Mouse (Mus musculus) liver, postnatal 0 days (tissue): ENCODE data around the gene Llph. TPM values are rescaled to one million over a fixed set of nuclear protein-coding genes. Genes with fewer than 3 reads are reported as not detected.

Experiments used
- ATAC-seq: fragments of 200-750 bp; cut with Nextera tagmentation; 2 replicates; pipeline ENCODE4 v1.8.0; 2017; ENCODE audit warnings: mild to moderate bottlenecking, moderate library complexity
- DNase-seq: peaks from one replicate; pipeline ENCODE4 v3.0.0-alpha.2; 2016
- H3K27ac ChIP-seq: fragments of 300-500 bp; sonication (generic); 2 replicates; pipeline ENCODE4 v1.5.1; 2014; ENCODE audit warnings: antibody characterized with exemption, moderate library complexity, mild to moderate bottlenecking, low read depth
- H3K27me3 ChIP-seq: fragments of 300-500 bp; sonication (generic); 2 replicates; pipeline ENCODE4 v1.6.1; 2014; ENCODE audit warnings: low read length, control low read depth, mixed read lengths; ENCODE audit not compliant: insufficient read depth
- H3K36me3 ChIP-seq: fragments of 300-500 bp; sonication (generic); replicated peaks from 2 replicates; pipeline ENCODE4 v1.6.1; 2014; ENCODE audit warnings: mild to moderate bottlenecking, control low read depth, low read length, moderate library complexity, mixed read lengths; ENCODE audit not compliant: insufficient read depth
- H3K4me1 ChIP-seq: fragments of 300-500 bp; sonication (generic); 2 replicates; pipeline ENCODE4 v1.6.1; 2014; ENCODE audit warnings: antibody characterized with exemption, mild to moderate bottlenecking, control low read depth; ENCODE audit not compliant: insufficient read depth
- H3K4me2 ChIP-seq: fragments of 300-500 bp; sonication (generic); 2 replicates; pipeline ENCODE4 v1.6.1; 2014; ENCODE audit warnings: low read depth, mild to moderate bottlenecking, low read length, moderate library complexity, mixed read lengths
- H3K4me3 ChIP-seq: fragments of 300-500 bp; sonication (generic); 2 replicates; pipeline ENCODE4 v1.5.1; 2014; ENCODE audit warnings: low read depth, low read length
- H3K9ac ChIP-seq: fragments of 300-500 bp; sonication (generic); replicated peaks from 2 replicates; pipeline ENCODE4 v1.6.1; 2014; ENCODE audit warnings: mild to moderate bottlenecking, moderate library complexity
- H3K9me3 ChIP-seq: fragments of 300-500 bp; sonication (generic); 2 replicates; pipeline ENCODE4 v1.6.1; 2016; ENCODE audit warnings: mild to moderate bottlenecking, control low read depth, low read length, mixed read lengths
- CTCF ChIP-seq: sonication (generic); IDR thresholded peaks from 2 replicates; pipeline ENCODE4 v1.5.1; 2016; ENCODE audit warnings: antibody characterized with exemption, low read depth
- EP300 ChIP-seq: IDR thresholded peaks from 2 replicates; pipeline ENCODE4 v1.6.1; 2016; ENCODE audit warnings: antibody characterized with exemption, low read depth, mild to moderate bottlenecking
- WGBS: fragments of 180-500 bp; shearing (Covaris S2); extraction: QIAGEN DNeasy Blood & Tissue Kit; methylation state at CpG from one replicate; pipeline ENCODE4 v1.1.7; 2014; ENCODE audit not compliant: insufficient replicate concordance; 5-methylcytosine and 5-hydroxymethylcytosine counted together
- polyA plus RNA-seq: library from polyadenylated mRNA; unstranded; fragments of >200 nt; fragmentation: Nextera tagmentation; extraction: Ambion mirVana; gene quantifications from 2 replicates; pipeline ENCODE4 v1.2.1, GENCODE M21; 2015

Llph gene
- polyA plus RNA-seq, 1 experiment from 2014 or later = 33.9 TPM

GRCm38 (mm10) chr10:120246994-120247750 lies 20.3 kb downstream of the Llph start:
- Histone ChIP-seq H3K36me3 (no peaks in the 10 kb centered on the region), H3K9ac (no peak overlapping the region), H3K27me3 (no peaks in the 10 kb centered on the region), H3K4me3 (no peak overlapping the region), H3K4me2 (no peak overlapping the region), H3K27ac (no peak overlapping the region), H3K4me1 (no peaks in the 10 kb centered on the region), H3K9me3 (no peaks in the 10 kb centered on the region)
- DNase-seq (peak; percentile 33), ATAC-seq (no peak)
- TF ChIP-seq EP300 = no peak
- peak; percentile 73 for TF ChIP-seq CTCF
- WGBS = 45% methylated on average over 9 of the region's 9 CpGs

GRCm38 (mm10) chr10:120250911-120251683 lies 24.2 kb downstream of the Llph start:
- 55% methylated on average over 11 of the region's 11 CpGs for WGBS
- ATAC-seq = no peak
- DNase-seq = no peak

GRCm38 (mm10) chr10:120251791-120252190 lies 24.9 kb downstream of the Llph start:
- Histone ChIP-seq H3K36me3 (no peaks in the 10 kb centered on the region), H3K9me3 (no peaks in the 10 kb centered on the region), H3K27ac (no peak overlapping the region), H3K4me2 (no peak overlapping the region), H3K4me3 (no peak overlapping the region), H3K27me3 (no peaks in the 10 kb centered on the region), H3K4me1 (no peaks in the 10 kb centered on the region), H3K9ac (no peak overlapping the region)
- ATAC-seq = no peak
- 75% methylated on average over 4 of the region's 4 CpGs for WGBS
- TF ChIP-seq CTCF = no peak
- no peak for TF ChIP-seq EP300
- DNase-seq = no peak

More at GRCm38 (mm10) chr10:120250911-120251683, 24.2 kb downstream of the Llph start:
- H3K4me2 ChIP-seq = no peak overlapping the region
- no peaks in the 10 kb centered on the region for H3K9me3 ChIP-seq
- H3K36me3 ChIP-seq = no peaks in the 10 kb centered on the region
- H3K27ac ChIP-seq = no peak overlapping the region
- TF ChIP-seq CTCF (no peak), EP300 (no peak)
- no peaks in the 10 kb centered on the region for H3K4me1 ChIP-seq
- H3K4me3 ChIP-seq = no peak overlapping the region
- H3K27me3 ChIP-seq = no peaks in the 10 kb centered on the region
- no peak overlapping the region for H3K9ac ChIP-seq

GRCm38 (mm10) chr10:120252800-120253199 lies 25.9 kb downstream of the Llph start:
- no peak overlapping the region for H3K4me3 ChIP-seq
- no peak overlapping the region for H3K27ac ChIP-seq
- H3K4me1 ChIP-seq = no peaks in the 10 kb centered on the region
- no peak for TF ChIP-seq CTCF
- TF ChIP-seq EP300 = no peak
- DNase-seq (no peak), ATAC-seq (no peak)
- 23% methylated on average over 8 of the region's 8 CpGs for WGBS
- no peak overlapping the region for H3K4me2 ChIP-seq
- no peak overlapping the region for H3K9ac ChIP-seq
- no peaks in the 10 kb centered on the region for H3K27me3 ChIP-seq
- no peaks in the 10 kb centered on the region for H3K36me3 ChIP-seq
- H3K9me3 ChIP-seq = no peaks in the 10 kb centered on the region

- Histone ChIP-seq H3K4me1 (no peaks in the 10 kb centered on the region), H3K4me3 (no peak overlapping the region), H3K9ac (no peak overlapping the region), H3K36me3 (no peaks in the 10 kb centered on the region), H3K27ac (no peak overlapping the region), H3K27me3 (no peaks in the 10 kb centered on the region), H3K4me2 (no peak overlapping the region), H3K9me3 (no peaks in the 10 kb centered on the region)
- 19% methylated on average over 11 of the region's 11 CpGs for WGBS
- TF ChIP-seq CTCF (peak; percentile 68), EP300 (no peak)
- peak; percentile 41 for DNase-seq
- ATAC-seq = no peak
These were observed 30.4 kb downstream of the Llph start for GRCm38 (mm10) chr10:120257231-120257630.

- Histone ChIP-seq H3K9ac (no peak overlapping the region), H3K4me1 (peaks cover 11% of the 10 kb centered on the region; the same call in 1 of the 2 replicates), H3K4me3 (no peak overlapping the region), H3K27ac (no peak overlapping the region), H3K9me3 (no peaks in the 10 kb centered on the region), H3K36me3 (no peaks in the 10 kb centered on the region), H3K27me3 (no peaks in the 10 kb centered on the region), H3K4me2 (no peak overlapping the region)
- TF ChIP-seq EP300 (no peak), CTCF (no peak)
- no peak for ATAC-seq
- WGBS = 74% methylated on average over 12 of the region's 12 CpGs
- no peak for DNase-seq
These were observed 40.9 kb downstream of the Llph start for GRCm38 (mm10) chr10:120267790-120268189.
